Mouse (Mus musculus): ENCODE results near the gene Unc13a. TPM values are rescaled to one million over a fixed set of nuclear protein-coding genes. Genes with fewer than 3 reads are reported as not detected.

Gene Unc13a
- total and polyA plus RNA-seq, 3 experiments, result 4.6 to 7.3 (median 5.2) TPM

- Histone ChIP-seq H3K9me3 (replicated peaks) (peaks cover 18% of the 10 kb centered on the region), H3K36me3 (replicated peaks) (peaks cover 96% of the 10 kb centered on the region), H3K4me1 (ENCODE audit: insufficient read depth, low read depth, low read length) (peaks cover 8% of the 10 kb centered on the region), H3K27me3 (ENCODE audit: insufficient read depth, low read length) (no peaks in the 10 kb centered on the region), H3K4me3 (ENCODE audit: low read depth, low read length) (no peak overlapping the region)
- DNase-seq (ENCODE audit: low spot score) (no peak), ATAC-seq (ENCODE audit: extremely low read depth, insufficient number of reproducible peaks, low FRiP score, poor library complexity, severe bottlenecking) (no peak)
- no peak for TF ChIP-seq TAL1 (conservative IDR thresholded peaks at IDR 0.05; ENCODE audit: low read depth, low read length)
- no peak for TF ChIP-seq POLR2AphosphoS5 (IDR thresholded peaks at IDR 0.05; ENCODE audit: insufficient replicate concordance, low read depth, low read length)
- no peak for TF ChIP-seq GATA1 (IDR thresholded peaks at IDR 0.05; ENCODE audit: borderline replicate concordance, low read length)
- TF ChIP-seq CTCF (IDR thresholded peaks at IDR 0.05; ENCODE audit: low read depth, low read length), result no peak
- no peak for TF ChIP-seq GATA2 (IDR thresholded peaks at IDR 0.05; ENCODE audit: borderline replicate concordance, low read depth, low read length)
Observed at GRCm38 (mm10) chr8:71682832-71683231, 11.3 kb upstream of the Unc13a start.

- H3K27me3 ChIP-seq (ENCODE audit: insufficient read depth, low read length), result no peaks in the 10 kb centered on the region
- ATAC-seq (ENCODE audit: extremely low read depth, insufficient number of reproducible peaks, low FRiP score, poor library complexity, severe bottlenecking) (no peak), DNase-seq (ENCODE audit: low spot score) (no peak)
Observed at GRCm38 (mm10) chr8:71681369-71681915, 9.9 kb upstream of the Unc13a start.

GRCm38 (mm10) chr8:71680471-71680870, 8.9 kb upstream of the Unc13a start:
- H3K9me3 ChIP-seq (replicated peaks), result peaks cover 15% of the 10 kb centered on the region
- no peak for DNase-seq (ENCODE audit: low spot score)
- no peak for ATAC-seq (ENCODE audit: extremely low read depth, insufficient number of reproducible peaks, low FRiP score, poor library complexity, severe bottlenecking)
- H3K36me3 ChIP-seq (replicated peaks), result peaks cover 79% of the 10 kb centered on the region
- no peaks in the 10 kb centered on the region for H3K27me3 ChIP-seq (ENCODE audit: insufficient read depth, low read length)
- no peak for TF ChIP-seq GATA2 (IDR thresholded peaks at IDR 0.05; ENCODE audit: borderline replicate concordance, low read depth, low read length)
- no peak for TF ChIP-seq TAL1 (conservative IDR thresholded peaks at IDR 0.05; ENCODE audit: low read depth, low read length)
- TF ChIP-seq POLR2AphosphoS5 (IDR thresholded peaks at IDR 0.05; ENCODE audit: insufficient replicate concordance, low read depth, low read length), result no peak
- no peak for TF ChIP-seq CTCF (IDR thresholded peaks at IDR 0.05; ENCODE audit: low read depth, low read length)
- no peak for TF ChIP-seq GATA1 (IDR thresholded peaks at IDR 0.05; ENCODE audit: borderline replicate concordance, low read length)
- H3K4me1 ChIP-seq (ENCODE audit: insufficient read depth, low read depth, low read length), result peaks cover 25% of the 10 kb centered on the region
- no peak overlapping the region for H3K4me3 ChIP-seq (ENCODE audit: low read depth, low read length)

More at GRCm38 (mm10) chr8:71681369-71681915, 9.9 kb upstream of the Unc13a start:
- Histone ChIP-seq H3K4me1 (ENCODE audit: insufficient read depth, low read depth, low read length) (peaks cover 19% of the 10 kb centered on the region), H3K36me3 (replicated peaks) (peaks cover 88% of the 10 kb centered on the region), H3K4me3 (ENCODE audit: low read depth, low read length) (no peak overlapping the region), H3K9me3 (replicated peaks) (peaks cover 18% of the 10 kb centered on the region)
- TF ChIP-seq TAL1 (conservative IDR thresholded peaks at IDR 0.05; ENCODE audit: low read depth, low read length) (no peak), CTCF (IDR thresholded peaks at IDR 0.05; ENCODE audit: low read depth, low read length) (no peak), GATA2 (IDR thresholded peaks at IDR 0.05; ENCODE audit: borderline replicate concordance, low read depth, low read length) (no peak), POLR2AphosphoS5 (IDR thresholded peaks at IDR 0.05; ENCODE audit: insufficient replicate concordance, low read depth, low read length) (no peak), GATA1 (IDR thresholded peaks at IDR 0.05; ENCODE audit: borderline replicate concordance, low read length) (no peak)

- ATAC-seq (ENCODE audit: extremely low read depth, insufficient number of reproducible peaks, low FRiP score, poor library complexity, severe bottlenecking) (no peak), DNase-seq (ENCODE audit: low spot score) (no peak)
- TF ChIP-seq TAL1 (conservative IDR thresholded peaks at IDR 0.05; ENCODE audit: low read depth, low read length) (no peak), GATA1 (IDR thresholded peaks at IDR 0.05; ENCODE audit: borderline replicate concordance, low read length) (no peak), CTCF (IDR thresholded peaks at IDR 0.05; ENCODE audit: low read depth, low read length) (no peak), POLR2AphosphoS5 (IDR thresholded peaks at IDR 0.05; ENCODE audit: insufficient replicate concordance, low read depth, low read length) (no peak), GATA2 (IDR thresholded peaks at IDR 0.05; ENCODE audit: borderline replicate concordance, low read depth, low read length) (no peak)
- Histone ChIP-seq H3K9me3 (replicated peaks) (peaks cover 15% of the 10 kb centered on the region), H3K4me1 (ENCODE audit: insufficient read depth, low read depth, low read length) (peaks cover 30% of the 10 kb centered on the region), H3K36me3 (replicated peaks) (peaks cover 75% of the 10 kb centered on the region), H3K27me3 (ENCODE audit: insufficient read depth, low read length) (no peaks in the 10 kb centered on the region), H3K4me3 (ENCODE audit: low read depth, low read length) (no peak overlapping the region)
Observed at GRCm38 (mm10) chr8:71679550-71680168, 8.1 kb upstream of the Unc13a start.

- no peak for DNase-seq (ENCODE audit: low spot score)
- H3K27me3 ChIP-seq (ENCODE audit: insufficient read depth, low read length), result no peaks in the 10 kb centered on the region
- peaks cover 69% of the 10 kb centered on the region for H3K36me3 ChIP-seq (replicated peaks)
- TF ChIP-seq TAL1 (conservative IDR thresholded peaks at IDR 0.05; ENCODE audit: low read depth, low read length) (no peak), POLR2AphosphoS5 (IDR thresholded peaks at IDR 0.05; ENCODE audit: insufficient replicate concordance, low read depth, low read length) (no peak), GATA1 (IDR thresholded peaks at IDR 0.05; ENCODE audit: borderline replicate concordance, low read length) (no peak), GATA2 (IDR thresholded peaks at IDR 0.05; ENCODE audit: borderline replicate concordance, low read depth, low read length) (no peak), CTCF (IDR thresholded peaks at IDR 0.05; ENCODE audit: low read depth, low read length) (no peak)
- peaks cover 15% of the 10 kb centered on the region for H3K9me3 ChIP-seq (replicated peaks)
- no peak for ATAC-seq (ENCODE audit: extremely low read depth, insufficient number of reproducible peaks, low FRiP score, poor library complexity, severe bottlenecking)
- H3K4me1 ChIP-seq (ENCODE audit: insufficient read depth, low read depth, low read length), result peaks cover 30% of the 10 kb centered on the region
- peak overlapping the region; percentile 9; the same call in 1 of the 2 replicates for H3K4me3 ChIP-seq (ENCODE audit: low read depth, low read length)
Observed at GRCm38 (mm10) chr8:71679116-71679515, 7.6 kb upstream of the Unc13a start.

GRCm38 (mm10) chr8:71678216-71678615, 6.7 kb upstream of the Unc13a start:
- DNase-seq (ENCODE audit: low spot score), result no peak
- H3K4me1 ChIP-seq (ENCODE audit: insufficient read depth, low read depth, low read length), result peaks cover 30% of the 10 kb centered on the region
- H3K4me3 ChIP-seq (ENCODE audit: low read depth, low read length), result no peak overlapping the region
- peaks cover 15% of the 10 kb centered on the region for H3K9me3 ChIP-seq (replicated peaks)
- ATAC-seq (ENCODE audit: extremely low read depth, insufficient number of reproducible peaks, low FRiP score, poor library complexity, severe bottlenecking), result no peak
- H3K36me3 ChIP-seq (replicated peaks), result peaks cover 60% of the 10 kb centered on the region
- no peaks in the 10 kb centered on the region for H3K27me3 ChIP-seq (ENCODE audit: insufficient read depth, low read length)
- TF ChIP-seq TAL1 (conservative IDR thresholded peaks at IDR 0.05; ENCODE audit: low read depth, low read length) (no peak), CTCF (IDR thresholded peaks at IDR 0.05; ENCODE audit: low read depth, low read length) (no peak), GATA2 (IDR thresholded peaks at IDR 0.05; ENCODE audit: borderline replicate concordance, low read depth, low read length) (no peak), POLR2AphosphoS5 (IDR thresholded peaks at IDR 0.05; ENCODE audit: insufficient replicate concordance, low read depth, low read length) (no peak), GATA1 (IDR thresholded peaks at IDR 0.05; ENCODE audit: borderline replicate concordance, low read length) (no peak)
